Mouse (Mus musculus): ENCODE data around the gene Esp36.
"Not testable (repeated sequence)": the region's sequence is repeated elsewhere in the genome, so short reads cannot be mapped to it uniquely, and the experiment has no call there.

Esp36 gene

DNA sequence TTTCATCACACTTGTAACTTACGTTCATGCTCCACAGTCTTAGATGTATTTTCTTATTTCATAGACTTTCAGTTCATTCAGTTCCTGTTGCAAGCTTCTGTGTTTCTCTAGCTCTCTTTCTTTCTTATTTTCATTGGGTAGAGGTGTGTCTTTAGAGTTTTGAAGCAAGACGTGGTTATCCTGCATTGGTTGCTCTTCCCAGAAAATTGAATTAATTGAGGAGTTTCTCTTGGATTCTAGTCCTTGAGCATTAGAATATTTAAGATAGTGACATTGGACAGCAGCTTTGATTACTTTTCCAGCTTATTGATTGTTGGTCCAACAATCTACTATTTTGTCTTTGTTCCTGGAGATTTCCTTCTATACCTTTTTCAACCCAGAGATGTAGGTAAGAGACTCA is at the start of gene Esp36:
Esp36 (minus strand) TSS at position 101 of the 400 bp plus-strand sequence.
- no peak for DNase-seq

DNA sequence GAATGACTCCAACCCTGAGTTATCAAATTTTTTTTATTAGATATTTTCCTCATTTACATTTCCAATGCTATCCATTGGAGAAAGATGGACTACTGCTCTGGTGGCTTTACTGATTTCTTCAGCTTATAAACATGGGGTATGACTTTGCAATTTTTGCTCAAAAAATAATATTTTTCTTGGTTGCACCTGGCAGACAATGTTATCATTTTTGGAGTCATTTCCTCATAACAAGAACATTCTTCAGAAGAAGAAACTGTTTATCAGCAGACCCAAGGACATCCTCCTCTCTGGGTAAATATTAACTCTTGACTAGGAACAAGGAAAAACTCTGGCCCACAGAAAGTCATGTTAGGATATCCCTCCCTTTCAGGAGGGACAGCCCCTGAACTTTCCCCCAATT is 36.2 kb upstream of the Esp36 start:
- DNase-seq, result not testable (repeated sequence)

DNA sequence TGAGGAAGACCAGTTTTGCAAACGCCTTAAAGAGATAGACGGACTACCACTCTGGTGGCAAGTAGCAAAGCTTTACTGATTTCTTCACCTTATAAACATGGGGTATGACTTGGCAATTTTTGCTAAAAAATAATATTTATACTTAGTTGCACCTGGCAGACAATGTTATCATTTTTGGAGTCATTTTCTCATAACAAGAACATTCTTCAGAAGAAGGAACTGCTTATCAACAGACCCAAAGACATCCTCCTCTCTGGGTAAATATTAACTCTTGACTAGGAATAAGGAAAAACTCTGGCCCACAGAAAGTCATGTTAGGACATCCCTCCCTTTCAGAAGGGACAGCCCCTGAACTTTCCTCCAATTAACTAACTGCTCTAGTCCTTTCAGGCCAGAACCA is 30.7 kb upstream of the Esp36 start:
- DNase-seq, result no peak

DNA sequence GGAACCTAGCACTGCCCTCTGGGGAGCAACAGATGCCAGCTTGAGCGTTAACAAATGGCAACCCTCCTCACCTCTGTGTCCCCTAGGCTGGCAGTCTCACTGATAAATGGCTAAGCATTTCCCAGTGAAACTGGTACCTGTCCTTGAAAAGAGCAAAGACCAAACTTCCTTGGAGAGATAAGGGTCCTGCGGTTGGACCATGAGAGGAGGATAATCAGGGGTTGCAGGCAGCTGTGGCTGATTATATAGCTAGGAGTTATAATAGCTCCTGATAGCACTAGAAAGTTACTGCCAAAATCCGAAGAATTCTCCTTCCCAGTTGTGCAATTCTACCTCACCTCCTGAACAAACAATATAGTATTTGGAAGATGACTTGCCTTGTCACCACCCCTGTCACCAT is 13.8 kb downstream of the Esp36 start:
- no peak for DNase-seq

DNA sequence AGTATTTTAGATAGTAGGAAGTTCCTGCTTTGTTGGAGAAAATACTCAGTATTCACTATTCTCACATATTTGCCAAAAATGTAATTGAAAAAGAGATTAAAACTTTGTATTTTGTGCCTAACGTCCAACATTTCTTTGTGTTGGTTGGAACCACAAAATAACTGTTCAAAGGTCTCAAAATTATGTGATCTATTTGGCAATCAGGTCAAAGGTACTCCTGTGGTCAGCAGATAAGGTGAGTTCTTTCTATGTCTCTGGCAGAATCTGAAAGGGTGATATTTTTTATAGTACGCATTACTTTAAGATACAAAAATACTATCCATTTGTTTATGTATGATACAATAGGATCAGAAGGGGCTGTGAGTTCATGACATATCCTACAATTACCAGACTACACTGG is 28.2 kb downstream of the Esp36 start:
- no peak for DNase-seq

Measured in spleen, adult 18-20 months (tissue).